Mouse (Mus musculus): ENCODE data around the gene Olfr1412. TPM values are rescaled to one million over a fixed set of nuclear protein-coding genes. Genes with fewer than 3 reads are reported as not detected.

The Olfr1412 gene
- not detected in 2 replicates for polyA plus RNA-seq (2012; rRNA removed; ENCODE audit: low replicate concordance)

DNA sequence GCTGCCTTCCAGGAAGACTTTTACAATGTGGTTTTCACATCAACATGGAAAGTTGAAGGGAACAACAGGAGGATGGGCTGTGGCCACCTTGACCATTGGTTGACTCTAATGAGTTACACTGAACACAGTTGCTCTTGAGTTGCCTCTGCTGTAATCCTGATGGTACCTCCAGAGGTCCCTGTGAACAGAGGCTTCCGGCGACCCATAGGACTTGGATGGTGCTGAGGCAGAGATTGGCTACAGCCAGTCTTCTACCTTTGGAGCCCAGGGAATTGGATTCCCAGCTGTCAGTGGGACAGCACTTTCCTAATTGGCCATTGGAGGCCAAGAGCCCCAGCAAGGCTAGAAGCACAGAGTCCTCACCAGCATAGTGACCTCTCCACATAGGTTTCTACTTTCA, at the start of gene Olfr1412:
Gene Olfr1412 (plus strand): TSS at position 301 of the 400 bp plus-strand sequence.

DNA sequence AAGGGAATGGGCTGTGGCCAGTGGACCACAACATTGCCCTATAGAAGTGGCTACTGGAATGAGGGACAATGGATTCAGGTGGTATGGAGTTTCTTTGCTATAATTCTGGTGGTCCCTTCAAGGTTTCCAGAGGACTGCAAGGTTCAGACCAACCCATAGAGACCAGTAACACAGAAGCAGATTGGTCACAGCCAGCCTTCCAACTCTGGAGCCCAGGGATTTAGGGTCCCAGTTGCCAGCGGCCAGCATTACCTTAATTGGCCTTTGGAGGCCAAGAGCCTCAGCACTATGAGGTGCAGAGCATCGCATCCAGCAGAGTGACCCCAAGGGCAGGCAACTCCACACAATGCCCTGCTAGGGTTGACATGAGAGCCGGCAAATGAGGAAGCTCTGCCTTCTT, 14.6 kb upstream of the Olfr1412 start, which contains the start of gene Olfr1413:
Gene Olfr1413 (plus strand): TSS at position 301 of the 400 bp plus-strand sequence.

GRCm38 (mm10) chr1:92594111-92594510, 8.5 kb downstream of the Olfr1412 start, which contains the start of gene Olfr1411:
Olfr1411 (plus strand) TSS chr1:92594411.

DNA sequence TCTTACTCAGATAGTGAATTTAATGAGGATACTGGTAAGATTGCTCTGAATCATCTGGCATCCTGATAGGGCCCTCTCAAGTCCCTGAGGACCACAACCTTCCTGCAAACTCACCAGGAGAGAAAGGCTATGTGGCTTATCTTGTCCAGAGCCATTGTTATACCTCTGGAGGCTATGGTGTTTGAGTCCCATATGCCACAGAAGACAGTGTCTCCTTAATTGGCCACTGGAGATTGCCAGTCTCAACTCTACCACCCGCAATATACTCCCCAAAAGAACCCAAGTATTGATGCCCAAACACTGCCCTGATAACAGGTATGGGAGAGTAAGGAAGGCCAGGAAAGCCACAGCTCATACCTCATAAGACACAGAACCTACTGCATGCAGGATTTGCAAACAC, 19.9 kb downstream of the Olfr1412 start, which contains the start of gene Olfr1410:
Gene Olfr1410 (plus strand): TSS at position 301 of the 400 bp plus-strand sequence.

DNA sequence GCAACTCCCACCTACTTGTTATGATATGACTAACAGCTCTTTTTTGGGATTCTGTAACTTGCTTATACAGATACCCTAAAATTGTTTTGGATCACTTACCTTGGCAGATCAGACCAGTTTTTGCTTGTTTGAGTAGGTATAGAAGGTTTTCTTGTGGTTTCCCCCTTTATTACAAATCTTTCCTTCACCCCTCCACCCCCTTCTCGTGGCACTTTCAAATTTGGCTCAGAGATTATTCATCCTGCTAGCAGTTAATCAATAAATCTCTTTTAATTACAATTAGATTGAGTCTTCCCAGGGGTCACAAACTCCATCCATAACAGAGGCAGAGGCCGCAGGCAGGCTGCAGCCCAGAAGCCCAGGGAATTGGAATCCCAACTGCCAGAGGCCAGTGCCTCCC, 31.9 kb downstream of the Olfr1412 start, which contains the start of gene Olfr12:
Gene Olfr12 (plus strand): TSS at position 301 of the 400 bp plus-strand sequence.

Other genes with a start within 250 kb of the Olfr1412 start
- 163 and 250 TPM in 2 replicates for gene Ndufa10, start 111.9 kb upstream of the Olfr1412 start, polyA plus RNA-seq (2012; rRNA removed; ENCODE audit: low replicate concordance)
- not detected in 2 replicates for gene Olfr1416, start 100.7 kb upstream of the Olfr1412 start, polyA plus RNA-seq (2012; rRNA removed; ENCODE audit: low replicate concordance)
- gene Olfr1415, start 89.7 kb upstream of the Olfr1412 start, polyA plus RNA-seq (2012; rRNA removed; ENCODE audit: low replicate concordance), result not detected in 2 replicates
- not detected in 2 replicates for gene Olfr1414, start 67.1 kb upstream of the Olfr1412 start, polyA plus RNA-seq (2012; rRNA removed; ENCODE audit: low replicate concordance)
- not detected in 2 replicates for gene Olfr1413, start 14.5 kb upstream of the Olfr1412 start, polyA plus RNA-seq (2012; rRNA removed; ENCODE audit: low replicate concordance)
- not detected in 2 replicates for gene Olfr1411, start 8.6 kb downstream of the Olfr1412 start, polyA plus RNA-seq (2012; rRNA removed; ENCODE audit: low replicate concordance)
- not detected in 2 replicates for gene Olfr1410, start 20.0 kb downstream of the Olfr1412 start, polyA plus RNA-seq (2012; rRNA removed; ENCODE audit: low replicate concordance)
- not detected in 2 replicates for gene Olfr12, start 32.0 kb downstream of the Olfr1412 start, polyA plus RNA-seq (2012; rRNA removed; ENCODE audit: low replicate concordance)
- gene Cops9, start 56.2 kb downstream of the Olfr1412 start, polyA plus RNA-seq (2012; rRNA removed; ENCODE audit: low replicate concordance), result 136 and 172 TPM in 2 replicates
- gene Otos, start 63.1 kb downstream of the Olfr1412 start, polyA plus RNA-seq (2012; rRNA removed; ENCODE audit: low replicate concordance), result 0.73 and 0.96 TPM in 2 replicates
- 27.1 and 103 TPM in 2 replicates for gene Gpc1, start 245.9 kb downstream of the Olfr1412 start, polyA plus RNA-seq (2012; rRNA removed; ENCODE audit: low replicate concordance)